Mouse (Mus musculus) midbrain, embryonic 13.5 days (tissue): Measurements from ENCODE around the gene Teddm3. TPM values are rescaled to one million over a fixed set of nuclear protein-coding genes. Genes with fewer than 3 reads are reported as not detected.
"Not testable (repeated sequence)": the region's sequence is repeated elsewhere in the genome, so short reads cannot be mapped to it uniquely, and the experiment has no call there.

Experiments
- ATAC-seq: fragments of 200-750 bp; cut with Nextera tagmentation; 2 replicates; pipeline ENCODE4 v1.8.0; 2017; ENCODE audit warnings: mild to moderate bottlenecking, moderate TSS enrichment, moderate library complexity
- H3K27ac ChIP-seq: fragments of 300-500 bp; sonication (generic); 2 replicates; pipeline ENCODE4 v1.5.1; 2015; ENCODE audit warnings: inconsistent platforms, mild to moderate bottlenecking, moderate library complexity
- H3K27me3 ChIP-seq: fragments of 300-500 bp; sonication (generic); 2 replicates; pipeline ENCODE4 v1.6.1; 2015; ENCODE audit warnings: mild to moderate bottlenecking, inconsistent platforms
- H3K36me3 ChIP-seq: fragments of 300-500 bp; sonication (generic); 2 replicates; pipeline ENCODE4 v1.6.1; 2015; ENCODE audit warnings: mild to moderate bottlenecking, inconsistent platforms
- H3K4me1 ChIP-seq: fragments of 300-500 bp; sonication (generic); replicated peaks from 2 replicates; pipeline ENCODE4 v1.6.1; 2015; ENCODE audit warnings: inconsistent platforms
- H3K4me2 ChIP-seq: fragments of 300-500 bp; sonication (generic); replicated peaks from 2 replicates; pipeline ENCODE4 v1.6.1; 2015; ENCODE audit warnings: moderate library complexity, mild to moderate bottlenecking, inconsistent platforms
- H3K4me3 ChIP-seq: fragments of 300-500 bp; sonication (generic); replicated peaks from 2 replicates; pipeline ENCODE4 v1.5.1; 2015; ENCODE audit warnings: mild to moderate bottlenecking, inconsistent platforms
- H3K9ac ChIP-seq: fragments of 300-500 bp; sonication (generic); replicated peaks from 2 replicates; pipeline ENCODE4 v1.6.1; 2015; ENCODE audit warnings: mild to moderate bottlenecking, inconsistent platforms
- H3K9me3 ChIP-seq: fragments of 300-500 bp; sonication (generic); 2 replicates; pipeline ENCODE4 v1.6.1; 2016; ENCODE audit warnings: mild to moderate bottlenecking, inconsistent platforms
- WGBS: fragments of 180-500 bp; shearing (Covaris S2); methylation state at CpG from one replicate; pipeline ENCODE4 v1.1.7; 2015; 5-methylcytosine and 5-hydroxymethylcytosine counted together
- polyA plus RNA-seq: library from polyadenylated mRNA; unstranded; fragments of >200 nt; fragmentation: Nextera tagmentation; extraction: Ambion mirVana; gene quantifications from 2 replicates; pipeline ENCODE4 v1.2.1, GENCODE M21; 2015

Gene Teddm3
- polyA plus RNA-seq, 1 experiment from 2014 or later: not detected

DNA sequence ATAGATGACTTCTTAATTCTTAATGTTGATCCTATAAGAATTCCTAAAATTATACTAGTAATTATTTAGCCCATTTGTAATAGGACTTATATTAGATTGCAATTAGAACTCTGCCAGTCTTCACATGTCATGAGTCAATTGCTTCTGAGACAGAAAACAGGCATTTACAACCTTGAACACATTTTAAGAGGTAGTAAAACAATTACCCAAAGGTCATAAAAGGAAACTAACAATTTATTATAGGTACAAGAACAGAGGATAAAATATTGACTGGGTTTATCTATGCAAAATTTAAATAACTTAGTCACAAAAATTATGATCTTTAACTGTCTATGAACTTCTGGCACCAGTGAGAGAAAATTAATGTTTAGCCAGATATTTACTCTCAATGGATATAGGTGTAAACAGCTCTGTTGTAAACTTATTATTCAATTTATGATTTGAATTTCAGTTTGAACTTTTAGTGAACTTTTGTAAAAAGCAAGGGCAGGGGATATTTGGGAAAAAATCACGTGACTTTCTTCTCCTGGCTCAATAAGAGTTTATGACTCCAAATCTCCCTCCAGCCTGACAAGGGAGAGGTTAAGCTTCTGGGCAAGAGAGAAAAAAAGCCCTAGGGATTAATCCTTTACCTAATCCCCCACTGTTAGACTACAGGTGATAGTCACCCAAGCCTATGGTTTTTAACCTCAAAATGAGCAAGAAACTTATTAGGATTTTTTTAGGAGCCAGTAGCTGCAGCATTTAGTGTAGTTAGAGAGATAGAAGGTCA lies 17.3 kb downstream of the Teddm3 start:
- no peak overlapping the region for H3K4me3 ChIP-seq
- no peak overlapping the region for H3K4me2 ChIP-seq
- H3K4me1 ChIP-seq: no peaks in the 10 kb centered on the region
- no peaks in the 10 kb centered on the region for H3K27me3 ChIP-seq
- no peaks in the 10 kb centered on the region for H3K9me3 ChIP-seq
- H3K27ac ChIP-seq: no peak overlapping the region
- H3K9ac ChIP-seq: no peak overlapping the region
- no peak for ATAC-seq
- WGBS: 50% methylated on average over 1 of the region's 1 CpGs
- H3K36me3 ChIP-seq: no peaks in the 10 kb centered on the region

DNA sequence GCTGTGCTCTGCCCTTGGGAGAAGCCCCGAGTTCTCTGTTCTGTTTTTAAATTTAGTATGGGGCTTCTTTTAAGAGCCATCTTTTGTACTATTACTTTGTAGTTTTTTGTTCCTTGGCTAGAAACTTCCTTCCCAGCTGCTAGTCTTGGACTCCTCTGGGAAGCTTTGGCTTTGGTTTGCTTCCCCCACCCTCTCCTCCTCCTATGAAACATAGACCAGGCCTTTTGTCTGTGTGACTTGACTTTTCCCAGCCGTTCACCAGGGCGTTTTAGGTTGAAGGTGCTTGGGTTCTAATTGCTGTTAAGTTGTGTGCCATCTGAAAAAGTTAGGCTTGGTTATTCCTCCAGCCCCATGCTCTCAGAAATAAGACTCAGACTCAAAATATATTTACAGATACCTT lies 26.1 kb downstream of the Teddm3 start:
- H3K9me3 ChIP-seq, H3K27ac ChIP-seq, H3K27me3 ChIP-seq, H3K9ac ChIP-seq, H3K4me1 ChIP-seq, ATAC-seq, H3K4me3 ChIP-seq, H3K36me3 ChIP-seq, H3K4me2 ChIP-seq: not testable (repeated sequence)
- WGBS: 92% methylated on average over 3 of the region's 3 CpGs

DNA sequence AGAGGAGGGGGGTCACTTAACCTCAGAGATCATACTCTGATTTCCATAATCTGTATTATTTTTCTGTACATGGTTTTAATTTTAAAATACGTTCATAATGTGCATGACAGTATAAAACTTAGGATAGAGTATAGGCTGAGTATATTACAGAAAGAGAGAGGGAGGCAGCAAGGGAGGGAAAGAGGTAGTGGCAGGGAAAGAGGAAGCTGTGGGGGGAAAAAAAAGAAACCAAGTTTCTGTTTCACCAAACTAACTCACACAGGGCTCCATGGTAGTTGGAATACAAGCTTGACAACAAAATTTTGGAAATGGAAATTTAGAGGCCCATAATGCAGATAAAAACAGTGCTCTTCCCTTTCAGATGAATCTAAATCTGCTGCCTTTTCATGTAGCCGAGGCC lies 31.0 kb downstream of the Teddm3 start:
- H3K4me2 ChIP-seq, H3K4me1 ChIP-seq, H3K27me3 ChIP-seq, H3K27ac ChIP-seq, H3K9me3 ChIP-seq, H3K9ac ChIP-seq, ATAC-seq, H3K4me3 ChIP-seq, H3K36me3 ChIP-seq: not testable (repeated sequence)
- 80% methylated on average over 2 of the region's 2 CpGs for WGBS

DNA sequence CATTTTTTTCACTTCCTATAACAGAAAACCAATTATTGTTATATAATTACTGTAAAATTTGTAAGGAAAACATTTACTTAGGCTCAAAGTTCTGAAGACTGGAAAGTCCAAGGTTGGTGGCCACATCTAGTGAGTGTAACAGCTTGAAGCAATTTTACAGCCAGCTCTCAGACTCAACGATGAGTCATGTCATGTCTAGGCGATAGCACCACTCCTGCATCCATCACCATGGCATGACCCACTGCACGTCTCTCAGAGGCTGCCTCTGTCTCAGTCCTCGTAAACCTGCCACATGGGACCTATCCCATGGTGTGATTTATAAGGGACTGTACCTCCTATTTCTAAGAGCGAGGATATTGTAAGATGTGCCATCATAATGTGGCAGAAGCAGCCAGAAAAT lies 37.7 kb downstream of the Teddm3 start:
- Histone ChIP-seq H3K27me3 (no peaks in the 10 kb centered on the region), H3K9ac (no peak overlapping the region), H3K4me2 (no peak overlapping the region), H3K36me3 (no peaks in the 10 kb centered on the region), H3K9me3 (no peaks in the 10 kb centered on the region), H3K4me3 (no peak overlapping the region), H3K27ac (no peak overlapping the region), H3K4me1 (no peaks in the 10 kb centered on the region)
- WGBS: 87% methylated on average over 5 of the region's 5 CpGs
- no peak for ATAC-seq

DNA sequence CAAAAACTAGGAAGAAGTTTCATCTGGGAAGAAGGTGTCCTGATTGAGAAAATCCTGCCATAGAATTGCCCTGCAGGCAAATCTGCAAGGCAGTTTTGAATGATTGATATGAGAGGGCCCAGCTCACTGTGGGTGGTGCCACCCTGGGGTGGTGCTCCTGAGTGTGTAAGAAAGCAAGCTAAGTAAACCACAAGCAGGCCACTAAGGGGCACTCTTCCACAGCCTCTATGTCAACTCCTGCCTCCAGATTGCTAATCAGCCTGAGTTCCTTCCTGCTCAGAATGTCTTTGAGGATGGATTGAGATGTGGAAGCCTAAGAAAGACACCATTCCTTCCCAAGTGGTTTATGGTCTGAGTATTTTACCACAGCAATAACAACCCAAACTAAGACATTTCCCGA lies 44.3 kb downstream of the Teddm3 start:
- 79% methylated on average over 1 of the region's 1 CpGs for WGBS
- Histone ChIP-seq H3K27ac (no peak overlapping the region), H3K9ac (no peak overlapping the region), H3K27me3 (no peaks in the 10 kb centered on the region), H3K4me2 (no peak overlapping the region), H3K4me3 (no peak overlapping the region), H3K4me1 (no peaks in the 10 kb centered on the region), H3K9me3 (no peaks in the 10 kb centered on the region), H3K36me3 (no peaks in the 10 kb centered on the region)
- ATAC-seq: no peak

Other genes with a start within 250 kb of the Teddm3 start
- 14.8 and 19.4 TPM in 2 replicates for gene Ephb3, start 50.8 kb upstream of the Teddm3 start, polyA plus RNA-seq